Mouse (Mus musculus) forebrain, embryonic 14.5 days (tissue): ENCODE results near the gene Phf2. TPM values are rescaled to one million over a fixed set of nuclear protein-coding genes. Genes with fewer than 3 reads are reported as not detected.
"Not testable (repeated sequence)": the region's sequence is repeated elsewhere in the genome, so short reads cannot be mapped to it uniquely, and the experiment has no call there.

ENCODE experiments used
- ATAC-seq: fragments of 200-750 bp; cut with Nextera tagmentation; 2 replicates; pipeline ENCODE4 v1.8.0; 2017; ENCODE audit warnings: mild to moderate bottlenecking, moderate library complexity
- DNase-seq: peaks from one replicate; pipeline ENCODE4 v3.0.0-alpha.2; 2015; ENCODE audit warnings: low spot score
- H3K27ac ChIP-seq: fragments of 300-500 bp; sonication (generic); 2 replicates; pipeline ENCODE4 v1.5.1; 2014; ENCODE audit warnings: low read depth, mild to moderate bottlenecking, control low read depth, low read length, moderate library complexity
- H3K27me3 ChIP-seq: fragments of 300-500 bp; sonication (generic); replicated peaks from 2 replicates; pipeline ENCODE4 v1.6.1; 2014; ENCODE audit warnings: low read length, control low read depth, mixed read lengths; ENCODE audit not compliant: control insufficient read depth, insufficient read depth
- H3K36me3 ChIP-seq: fragments of 300-500 bp; sonication (generic); 2 replicates; pipeline ENCODE4 v1.6.1; 2014; ENCODE audit warnings: low read length, control low read depth; ENCODE audit not compliant: control insufficient read depth, insufficient read depth
- H3K4me1 ChIP-seq: fragments of 300-500 bp; sonication (generic); 2 replicates; pipeline ENCODE4 v1.6.1; 2014; ENCODE audit warnings: antibody characterized with exemption, low read length, control low read depth; ENCODE audit not compliant: control insufficient read depth, insufficient read depth
- H3K4me2 ChIP-seq: fragments of 300-500 bp; sonication (generic); 2 replicates; pipeline ENCODE4 v1.6.1; 2014; ENCODE audit warnings: mild to moderate bottlenecking, control low read depth, low read length
- H3K4me3 ChIP-seq: fragments of 300-500 bp; sonication (generic); 2 replicates; pipeline ENCODE4 v1.5.1; 2014; ENCODE audit warnings: low read depth, low read length, control low read depth
- H3K9ac ChIP-seq: fragments of 300-500 bp; sonication (generic); 2 replicates; pipeline ENCODE4 v1.6.1; 2014; ENCODE audit warnings: mild to moderate bottlenecking, low read length, control low read depth, moderate library complexity
- H3K9me3 ChIP-seq: fragments of 300-500 bp; sonication (generic); replicated peaks from 2 replicates; pipeline ENCODE4 v1.6.1; 2016; ENCODE audit warnings: low read length, control low read depth, mixed read lengths; ENCODE audit not compliant: control insufficient read depth
- WGBS: fragments of 180-500 bp; shearing (Covaris S2); extraction: QIAGEN DNeasy Blood & Tissue Kit; methylation state at CpG from one replicate; pipeline ENCODE4 v1.1.7; 2014; 5-methylcytosine and 5-hydroxymethylcytosine counted together
- polyA plus RNA-seq: library from polyadenylated mRNA; unstranded; fragments of >200 nt; fragmentation: Nextera tagmentation; extraction: Ambion mirVana; gene quantifications from 2 replicates; pipeline ENCODE4 v1.2.1, GENCODE M21; 2014

Gene Phf2
- polyA plus RNA-seq, 1 experiment from 2014 or later = 10.6 TPM

DNA sequence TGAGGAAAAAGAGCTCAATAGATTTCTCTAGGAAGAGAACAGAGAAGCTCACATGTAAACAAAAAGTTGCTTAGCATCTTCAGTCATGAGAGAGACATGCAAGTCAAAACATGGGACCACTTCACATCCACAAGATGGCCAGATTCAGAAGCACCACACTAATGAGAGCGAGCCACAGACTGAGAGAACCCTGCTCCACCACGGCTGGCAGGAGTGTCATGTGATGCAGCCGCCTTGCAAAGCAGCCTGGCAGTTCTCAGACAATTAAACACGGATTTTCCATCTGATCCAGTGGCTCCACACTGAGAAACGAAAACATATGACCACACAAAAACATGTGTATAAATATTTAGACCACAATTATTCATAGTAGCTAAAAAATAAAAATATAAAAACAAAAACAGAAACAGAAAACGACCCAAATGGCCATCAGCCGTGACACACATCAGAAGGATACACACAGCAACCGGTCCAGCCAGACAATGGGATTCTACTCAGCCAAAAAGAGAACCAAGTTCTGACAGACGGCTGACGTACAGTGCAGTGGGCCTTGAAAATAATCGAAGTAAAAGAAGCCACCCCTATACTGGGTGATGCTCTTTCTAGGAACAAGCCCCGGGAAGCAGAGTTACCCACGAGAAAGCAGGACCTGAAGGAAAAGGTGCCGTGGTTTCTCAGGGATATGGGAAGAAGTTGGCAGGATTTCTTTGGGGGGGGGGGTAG, 40.2 kb downstream of the Phf2 start:
- Histone ChIP-seq H3K4me1 (peaks cover 3% of the 10 kb centered on the region; the same call in 1 of the 2 replicates), H3K27ac (peak overlapping the region; percentile 82), H3K9ac (no peak overlapping the region), H3K9me3 (no peaks in the 10 kb centered on the region), H3K4me3 (no peak overlapping the region), H3K4me2 (no peak overlapping the region), H3K36me3 (peaks cover 44% of the 10 kb centered on the region), H3K27me3 (no peaks in the 10 kb centered on the region)
- DNase-seq = peak; percentile 74
- peak; percentile 83 for ATAC-seq
- 62% methylated on average over 14 of the region's 14 CpGs for WGBS

DNA sequence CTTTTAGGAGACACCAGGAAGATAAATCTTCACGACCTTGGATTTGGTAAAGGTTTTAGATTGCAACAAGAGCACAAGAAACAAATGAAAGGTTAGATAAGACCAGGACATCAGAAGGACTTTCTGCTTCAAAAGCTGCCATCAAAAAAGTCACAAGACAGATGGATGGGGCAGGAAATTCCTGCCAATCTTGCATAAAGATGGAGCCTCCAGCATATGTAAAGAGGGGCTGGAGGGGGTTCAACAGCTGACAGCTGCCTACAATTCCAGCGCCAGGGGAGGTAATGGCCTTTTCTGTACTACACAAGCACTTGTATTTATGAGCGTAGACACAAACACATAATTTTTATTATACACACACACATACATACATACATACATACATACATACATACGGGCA, 41.1 kb downstream of the Phf2 start:
- no peak overlapping the region for H3K4me2 ChIP-seq
- peaks cover 53% of the 10 kb centered on the region for H3K36me3 ChIP-seq
- H3K9ac ChIP-seq = no peak overlapping the region
- peaks cover 3% of the 10 kb centered on the region; the same call in 1 of the 2 replicates for H3K4me1 ChIP-seq
- H3K9me3 ChIP-seq = no peaks in the 10 kb centered on the region
- no peaks in the 10 kb centered on the region for H3K27me3 ChIP-seq
- no peak overlapping the region for H3K27ac ChIP-seq
- 76% methylated on average over 4 of the region's 4 CpGs for WGBS
- ATAC-seq (peak; percentile 60; the same call in 1 of the 2 replicates), DNase-seq (peak; percentile 71)
- H3K4me3 ChIP-seq = no peak overlapping the region

DNA sequence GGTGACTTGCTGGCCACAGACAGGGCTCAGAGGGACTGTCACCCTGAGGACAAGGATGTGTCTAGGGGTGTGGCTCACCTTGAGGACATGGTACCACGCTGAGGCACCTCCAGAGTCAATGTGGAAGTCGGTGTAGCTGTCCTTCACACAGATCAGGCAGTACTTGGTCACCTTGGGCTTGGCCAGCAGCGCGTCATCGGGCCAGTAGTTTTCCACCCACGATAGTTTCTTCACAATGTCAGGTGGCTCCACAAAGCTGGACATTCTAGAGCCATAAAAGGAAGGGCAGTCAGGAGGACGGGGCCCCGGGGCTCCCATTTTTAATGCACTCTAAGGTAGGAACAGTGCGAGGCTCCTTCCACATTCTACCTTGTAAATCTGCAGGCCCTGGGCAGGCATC, 48.0 kb downstream of the Phf2 start:
- 96% methylated on average over 9 of the region's 9 CpGs for WGBS
- no peak overlapping the region for H3K27ac ChIP-seq
- H3K4me1 ChIP-seq = no peaks in the 10 kb centered on the region
- H3K4me3 ChIP-seq = no peak overlapping the region
- DNase-seq (no peak), ATAC-seq (no peak)
- H3K9me3 ChIP-seq = no peaks in the 10 kb centered on the region
- H3K36me3 ChIP-seq = peaks cover 90% of the 10 kb centered on the region
- H3K27me3 ChIP-seq = no peaks in the 10 kb centered on the region
- H3K4me2 ChIP-seq = no peak overlapping the region
- H3K9ac ChIP-seq = no peak overlapping the region

DNA sequence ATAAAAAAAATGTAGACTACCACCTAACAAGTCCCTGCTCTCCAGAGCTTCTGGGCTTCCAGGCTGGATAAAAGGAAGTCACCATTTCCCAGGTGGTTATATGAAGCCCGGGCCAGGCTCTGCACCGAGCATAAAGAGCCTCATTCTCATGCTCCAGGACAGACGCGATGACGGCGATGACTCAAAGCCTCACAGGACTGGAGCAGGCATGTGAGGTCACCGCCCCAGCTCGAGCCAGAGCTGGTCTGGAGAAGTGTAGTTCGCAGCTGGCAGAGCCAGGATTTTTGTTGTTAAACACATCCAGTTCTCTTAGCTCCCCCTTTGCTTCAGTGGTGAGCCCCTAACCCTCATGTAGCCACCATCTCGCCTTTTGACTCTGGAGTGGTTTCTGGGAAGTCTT, 48.6 kb downstream of the Phf2 start:
- Histone ChIP-seq H3K36me3 (peaks cover 90% of the 10 kb centered on the region), H3K4me1 (no peaks in the 10 kb centered on the region), H3K27me3 (no peaks in the 10 kb centered on the region), H3K9me3 (no peaks in the 10 kb centered on the region), H3K27ac (no peak overlapping the region), H3K9ac (no peak overlapping the region), H3K4me3 (no peak overlapping the region), H3K4me2 (no peak overlapping the region)
- DNase-seq (no peak), ATAC-seq (no peak)
- WGBS = 91% methylated on average over 10 of the region's 10 CpGs

DNA sequence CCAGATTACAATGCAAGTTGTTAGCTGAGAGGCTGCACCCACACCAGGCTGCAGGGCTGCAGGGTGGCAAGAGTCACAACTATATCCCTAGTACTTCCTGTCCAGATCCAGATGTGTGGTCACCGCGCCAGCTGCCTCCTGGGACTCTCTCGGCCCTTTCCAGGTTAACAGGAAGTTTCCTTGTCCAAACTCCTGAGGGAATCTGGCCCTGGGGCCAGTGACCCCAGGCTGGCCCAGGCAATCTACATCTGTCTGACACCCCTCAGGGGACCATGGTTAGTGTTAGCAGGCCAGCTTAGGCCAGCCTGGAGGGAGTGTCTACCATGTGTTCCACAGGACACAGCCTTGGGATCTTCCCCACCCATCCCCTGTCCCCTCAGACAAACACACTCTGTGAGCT, 51.8 kb downstream of the Phf2 start:
- Histone ChIP-seq H3K4me2 (no peak overlapping the region), H3K9ac (no peak overlapping the region), H3K4me3 (no peak overlapping the region), H3K27me3 (no peaks in the 10 kb centered on the region), H3K27ac (no peak overlapping the region), H3K4me1 (no peaks in the 10 kb centered on the region), H3K36me3 (peaks cover 92% of the 10 kb centered on the region), H3K9me3 (no peaks in the 10 kb centered on the region)
- DNase-seq (no peak), ATAC-seq (no peak)
- WGBS = 97% methylated on average over 3 of the region's 3 CpGs

DNA sequence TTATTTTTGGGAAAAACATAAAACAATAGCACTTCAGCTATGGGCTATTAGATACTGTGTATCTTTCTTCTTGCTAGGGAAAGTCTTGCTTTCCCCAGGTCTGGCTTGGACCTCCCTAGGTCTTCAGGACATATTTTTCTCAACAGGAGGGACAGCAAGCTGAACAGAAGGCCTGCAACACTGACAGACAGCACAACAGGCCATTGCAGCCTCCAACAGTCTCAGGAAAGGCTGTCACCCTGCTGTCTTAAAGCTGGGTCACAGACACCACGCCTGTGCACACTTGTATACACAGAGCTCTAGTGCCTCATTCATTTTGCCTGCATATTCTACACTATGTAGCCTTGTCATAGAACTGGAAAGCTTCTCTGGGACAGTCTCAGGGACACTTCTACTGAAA, 56.5 kb downstream of the Phf2 start:
- H3K4me1 ChIP-seq = no peaks in the 10 kb centered on the region
- H3K27me3 ChIP-seq = no peaks in the 10 kb centered on the region
- no peak overlapping the region for H3K4me2 ChIP-seq
- 85% methylated on average over 1 of the region's 1 CpGs for WGBS
- H3K9ac ChIP-seq = no peak overlapping the region
- ATAC-seq (no peak), DNase-seq (no peak)
- no peak overlapping the region for H3K27ac ChIP-seq
- peaks cover 93% of the 10 kb centered on the region for H3K36me3 ChIP-seq
- H3K9me3 ChIP-seq = no peaks in the 10 kb centered on the region
- no peak overlapping the region for H3K4me3 ChIP-seq

DNA sequence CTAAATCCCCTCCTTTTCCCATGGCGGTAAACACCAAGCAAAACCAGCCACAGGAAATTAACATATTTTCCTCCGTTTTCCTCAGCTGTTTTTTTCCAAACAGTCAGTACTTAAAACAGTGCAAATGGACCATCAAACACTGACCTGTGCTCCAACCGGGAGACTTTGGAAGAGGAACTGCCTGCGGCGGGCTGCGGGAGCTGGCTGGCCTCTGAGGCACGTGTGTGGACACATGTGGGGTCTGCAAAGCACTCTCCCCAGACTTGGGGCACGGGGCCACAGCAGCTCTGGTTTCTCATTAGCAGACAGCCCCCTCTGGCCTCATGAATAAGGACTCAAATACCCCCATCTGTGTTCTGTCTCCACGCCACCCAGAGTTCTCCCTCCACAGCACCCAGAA, 59.9 kb downstream of the Phf2 start:
- no peak overlapping the region for H3K4me3 ChIP-seq
- H3K4me2 ChIP-seq = no peak overlapping the region
- no peaks in the 10 kb centered on the region for H3K4me1 ChIP-seq
- DNase-seq (no peak), ATAC-seq (no peak)
- no peaks in the 10 kb centered on the region for H3K9me3 ChIP-seq
- 71% methylated on average over 9 of the region's 9 CpGs for whole genome bisulfite sequencing
- no peak overlapping the region for H3K27ac ChIP-seq
- no peaks in the 10 kb centered on the region for H3K27me3 ChIP-seq
- H3K36me3 ChIP-seq = peaks cover 81% of the 10 kb centered on the region
- H3K9ac ChIP-seq = no peak overlapping the region

DNA sequence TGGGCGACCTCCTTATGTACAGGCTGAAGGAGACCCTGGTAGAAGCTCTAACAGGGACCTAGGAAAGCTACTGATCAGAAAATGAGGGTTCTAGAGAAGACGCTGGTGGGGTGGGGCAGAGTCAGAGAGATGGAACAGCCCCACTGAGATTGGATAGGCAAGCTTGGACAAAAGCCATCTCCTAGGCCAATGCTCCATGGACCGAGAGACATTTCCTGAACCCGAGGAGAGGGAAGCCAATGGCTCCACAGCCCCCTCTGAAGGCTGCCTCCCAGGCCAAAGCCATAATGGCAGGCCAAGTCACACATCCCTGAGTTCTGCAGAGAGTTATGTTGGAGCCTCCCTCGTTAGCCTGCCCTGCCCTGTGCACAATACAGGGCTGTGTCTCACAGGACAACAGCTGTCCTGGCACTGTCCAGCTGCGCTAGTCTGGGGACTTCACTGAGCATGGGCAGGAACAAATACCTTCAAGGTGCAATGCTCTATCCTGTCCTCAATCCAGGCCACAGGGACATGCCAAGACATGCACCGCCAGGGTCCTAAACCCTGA, 60.6 kb downstream of the Phf2 start:
- Histone ChIP-seq H3K36me3 (peaks cover 81% of the 10 kb centered on the region), H3K9ac (no peak overlapping the region), H3K9me3 (no peaks in the 10 kb centered on the region), H3K27me3 (no peaks in the 10 kb centered on the region), H3K4me3 (no peak overlapping the region), H3K4me2 (no peak overlapping the region), H3K4me1 (no peaks in the 10 kb centered on the region), H3K27ac (no peak overlapping the region)
- no peak for ATAC-seq
- 80% methylated on average over 7 of the region's 7 CpGs for WGBS
- no peak for DNase-seq

DNA sequence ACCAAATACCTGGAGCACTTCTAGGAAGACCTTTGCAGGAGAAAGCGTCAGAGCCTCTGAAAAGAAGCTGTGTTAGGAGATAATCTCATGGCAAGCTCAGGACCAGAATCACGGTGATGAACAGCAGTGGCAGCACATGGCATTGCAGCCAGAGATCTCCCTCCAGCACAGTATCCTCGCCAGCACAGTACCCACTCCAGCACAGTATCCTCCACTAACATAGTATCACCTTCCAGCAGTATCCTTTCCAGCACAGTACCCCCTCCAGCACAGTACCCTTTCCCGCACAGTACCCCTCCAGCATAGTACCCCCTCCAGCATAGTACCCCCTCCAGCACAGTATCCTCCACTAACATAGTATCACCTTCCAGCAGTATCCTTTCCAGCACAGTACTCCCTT, 61.3 kb downstream of the Phf2 start:
- not testable (repeated sequence) for H3K9ac ChIP-seq, H3K27ac ChIP-seq, H3K27me3 ChIP-seq, H3K4me3 ChIP-seq, H3K9me3 ChIP-seq, H3K4me1 ChIP-seq, ATAC-seq, H3K4me2 ChIP-seq, DNase-seq
- H3K36me3 ChIP-seq = peaks cover 79% of the 10 kb centered on the region
- 91% methylated on average over 4 of the region's 4 CpGs for WGBS
